Mouse (Mus musculus) heart, embryonic 15.5 days (tissue): ENCODE data around the gene Tspan31. TPM values are rescaled to one million over a fixed set of nuclear protein-coding genes. Genes with fewer than 3 reads are reported as not detected.
A peak's percentile ranks its signal among the peaks of the same experiment; 100 is the strongest.

Experiments
- ATAC-seq: fragments of 200-750 bp; cut with Nextera tagmentation; replicated peaks from 2 replicates; pipeline ENCODE4 v1.8.0; 2017; ENCODE audit warnings: low read depth, moderate TSS enrichment; ENCODE audit not compliant: insufficient number of reproducible peaks, insufficient read depth, low FRiP score
- H3K27ac ChIP-seq: fragments of 300-500 bp; sonication (generic); 2 replicates; pipeline ENCODE4 v1.5.1; 2015; ENCODE audit warnings: mild to moderate bottlenecking, inconsistent platforms
- H3K27me3 ChIP-seq: fragments of 300-500 bp; sonication (generic); 2 replicates; pipeline ENCODE4 v1.6.1; 2015; ENCODE audit warnings: inconsistent platforms
- H3K36me3 ChIP-seq: fragments of 300-500 bp; sonication (generic); 2 replicates; pipeline ENCODE4 v1.6.1; 2015; ENCODE audit warnings: mild to moderate bottlenecking, inconsistent platforms
- H3K4me1 ChIP-seq: fragments of 300-500 bp; sonication (generic); replicated peaks from 2 replicates; pipeline ENCODE4 v1.6.1; 2015; ENCODE audit warnings: inconsistent platforms
- H3K4me2 ChIP-seq: fragments of 300-500 bp; sonication (generic); 2 replicates; pipeline ENCODE4 v1.6.1; 2015; ENCODE audit warnings: inconsistent platforms, mild to moderate bottlenecking, moderate library complexity
- H3K4me3 ChIP-seq: fragments of 300-500 bp; sonication (generic); 2 replicates; pipeline ENCODE4 v1.5.1; 2015; ENCODE audit warnings: mild to moderate bottlenecking, inconsistent platforms
- H3K9ac ChIP-seq: fragments of 300-500 bp; sonication (generic); 2 replicates; pipeline ENCODE4 v1.6.1; 2015; ENCODE audit warnings: mild to moderate bottlenecking, inconsistent platforms
- H3K9me3 ChIP-seq: fragments of 300-500 bp; sonication (generic); replicated peaks from 2 replicates; pipeline ENCODE4 v1.6.1; 2016; ENCODE audit warnings: inconsistent platforms
- WGBS: fragments of 180-500 bp; shearing (Covaris S2); methylation state at CpG from one replicate; pipeline ENCODE4 v1.1.7; 2015; ENCODE audit warnings: mixed read lengths; 5-methylcytosine and 5-hydroxymethylcytosine counted together
- polyA plus RNA-seq: library from polyadenylated mRNA; unstranded; fragments of >200 nt; fragmentation: Nextera tagmentation; extraction: Ambion mirVana; gene quantifications from 2 replicates; pipeline ENCODE4 v1.2.1, GENCODE M21; 2015

The Tspan31 gene
- polyA plus RNA-seq, 1 experiment from 2014 or later = 100 TPM

DNA sequence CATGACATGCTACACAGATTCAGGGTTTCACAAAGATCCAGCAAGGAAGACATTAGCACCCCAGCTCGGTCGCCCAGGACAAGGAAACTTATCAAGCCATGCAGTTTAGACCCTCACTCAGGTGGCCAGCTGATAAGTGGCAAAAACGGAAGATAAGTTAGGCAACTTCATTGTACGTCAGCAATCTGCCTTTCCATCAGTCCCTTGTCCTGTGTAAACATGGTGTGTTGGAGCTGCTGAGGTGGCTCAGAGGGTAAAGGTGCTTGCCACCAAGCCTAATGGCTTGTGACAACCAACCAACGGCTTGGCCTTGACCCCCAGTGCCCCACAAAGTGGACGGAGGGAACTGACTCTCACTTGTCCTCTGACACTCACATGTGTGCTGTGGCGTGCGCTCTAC is 30.4 kb upstream of the Tspan31 start:
- WGBS = 71% methylated on average over 8 of the region's 8 CpGs
- no peak for ATAC-seq
- no peak overlapping the region for H3K4me3 ChIP-seq
- H3K27ac ChIP-seq = no peak overlapping the region
- H3K9ac ChIP-seq = no peak overlapping the region
- H3K4me1 ChIP-seq = peaks cover under 1% of the 10 kb centered on the region; the same call in 1 of the 2 replicates
- no peak overlapping the region for H3K4me2 ChIP-seq
- H3K36me3 ChIP-seq = peaks cover 16% of the 10 kb centered on the region; the same call in 1 of the 2 replicates
- no peaks in the 10 kb centered on the region for H3K9me3 ChIP-seq
- no peaks in the 10 kb centered on the region for H3K27me3 ChIP-seq

- Histone ChIP-seq H3K4me1 (peaks cover 6% of the 10 kb centered on the region), H3K27me3 (no peaks in the 10 kb centered on the region), H3K27ac (no peak overlapping the region), H3K9me3 (no peaks in the 10 kb centered on the region), H3K9ac (no peak overlapping the region), H3K4me3 (no peak overlapping the region), H3K4me2 (no peak overlapping the region), H3K36me3 (peaks cover 16% of the 10 kb centered on the region; the same call in 1 of the 2 replicates)
- no peak for ATAC-seq
- WGBS = 90% methylated on average over 15 of the region's 15 CpGs
These were observed 29.8 kb upstream of the Tspan31 start for GRCm38 (mm10) chr10:127099868-127100267.

DNA sequence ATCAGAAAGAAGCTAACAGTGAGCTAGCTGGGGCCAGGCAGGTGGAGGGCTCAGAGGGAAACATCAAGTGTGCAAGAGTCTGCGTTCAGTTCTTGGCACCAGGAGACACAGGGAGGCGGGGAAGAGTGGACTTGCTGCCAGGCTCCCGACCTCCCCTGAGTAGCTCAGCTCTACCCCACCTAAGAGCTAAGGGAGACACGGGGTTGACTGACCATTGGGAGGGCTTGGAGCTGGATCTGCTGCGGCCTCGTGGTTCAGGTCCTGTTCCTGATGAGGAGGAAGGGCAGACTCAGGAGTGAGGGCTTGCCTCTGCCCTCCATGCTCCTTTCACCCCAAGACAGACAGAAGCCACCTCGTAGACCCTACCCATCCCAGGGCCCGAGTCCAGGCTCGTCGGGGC is 29.1 kb upstream of the Tspan31 start:
- no peak for ATAC-seq
- 82% methylated on average over 10 of the region's 10 CpGs for WGBS
- no peak overlapping the region for H3K4me2 ChIP-seq
- H3K27ac ChIP-seq = no peak overlapping the region
- H3K9ac ChIP-seq = no peak overlapping the region
- peaks cover 16% of the 10 kb centered on the region; the same call in 1 of the 2 replicates for H3K36me3 ChIP-seq
- H3K27me3 ChIP-seq = no peaks in the 10 kb centered on the region
- no peaks in the 10 kb centered on the region for H3K9me3 ChIP-seq
- peaks cover 11% of the 10 kb centered on the region for H3K4me1 ChIP-seq
- no peak overlapping the region for H3K4me3 ChIP-seq

GRCm38 (mm10) chr10:127098514-127098913 is 28.4 kb upstream of the Tspan31 start:
- Histone ChIP-seq H3K27me3 (peaks cover 4% of the 10 kb centered on the region), H3K27ac (no peak overlapping the region), H3K9ac (no peak overlapping the region), H3K36me3 (peaks cover 16% of the 10 kb centered on the region; the same call in 1 of the 2 replicates), H3K9me3 (no peaks in the 10 kb centered on the region), H3K4me3 (no peak overlapping the region), H3K4me1 (peaks cover 11% of the 10 kb centered on the region), H3K4me2 (no peak overlapping the region)
- WGBS = 77% methylated on average over 20 of the region's 20 CpGs
- ATAC-seq = no peak

GRCm38 (mm10) chr10:127094382-127094802 is 24.3 kb upstream of the Tspan31 start:
- ATAC-seq = peak; percentile 6; the same call in 1 of the 2 replicates
- H3K9ac ChIP-seq = no peak overlapping the region
- H3K9me3 ChIP-seq = no peaks in the 10 kb centered on the region
- no peak overlapping the region for H3K4me2 ChIP-seq
- peaks cover 16% of the 10 kb centered on the region; the same call in 1 of the 2 replicates for H3K36me3 ChIP-seq
- peaks cover 46% of the 10 kb centered on the region for H3K27me3 ChIP-seq
- 19% methylated on average over 6 of the region's 7 CpGs for WGBS
- H3K27ac ChIP-seq = no peak overlapping the region
- no peak overlapping the region for H3K4me3 ChIP-seq
- peaks cover 28% of the 10 kb centered on the region for H3K4me1 ChIP-seq

- H3K27ac ChIP-seq = no peak overlapping the region
- no peaks in the 10 kb centered on the region for H3K9me3 ChIP-seq
- no peak overlapping the region for H3K4me2 ChIP-seq
- no peak overlapping the region for H3K9ac ChIP-seq
- no peak for ATAC-seq
- 45% methylated on average over 4 of the region's 4 CpGs for WGBS
- H3K36me3 ChIP-seq = peaks cover 8% of the 10 kb centered on the region; the same call in 1 of the 2 replicates
- no peak overlapping the region for H3K4me3 ChIP-seq
- H3K4me1 ChIP-seq = peaks cover 28% of the 10 kb centered on the region
- H3K27me3 ChIP-seq = peaks cover 62% of the 10 kb centered on the region
These were observed 22.7 kb upstream of the Tspan31 start for GRCm38 (mm10) chr10:127092742-127093141.

- no peak for ATAC-seq
- 9% methylated on average over 51 of the region's 51 CpGs for WGBS
- peaks cover 28% of the 10 kb centered on the region for H3K4me1 ChIP-seq
These were observed 21.7 kb upstream of the Tspan31 start for GRCm38 (mm10) chr10:127091507-127092396.

DNA sequence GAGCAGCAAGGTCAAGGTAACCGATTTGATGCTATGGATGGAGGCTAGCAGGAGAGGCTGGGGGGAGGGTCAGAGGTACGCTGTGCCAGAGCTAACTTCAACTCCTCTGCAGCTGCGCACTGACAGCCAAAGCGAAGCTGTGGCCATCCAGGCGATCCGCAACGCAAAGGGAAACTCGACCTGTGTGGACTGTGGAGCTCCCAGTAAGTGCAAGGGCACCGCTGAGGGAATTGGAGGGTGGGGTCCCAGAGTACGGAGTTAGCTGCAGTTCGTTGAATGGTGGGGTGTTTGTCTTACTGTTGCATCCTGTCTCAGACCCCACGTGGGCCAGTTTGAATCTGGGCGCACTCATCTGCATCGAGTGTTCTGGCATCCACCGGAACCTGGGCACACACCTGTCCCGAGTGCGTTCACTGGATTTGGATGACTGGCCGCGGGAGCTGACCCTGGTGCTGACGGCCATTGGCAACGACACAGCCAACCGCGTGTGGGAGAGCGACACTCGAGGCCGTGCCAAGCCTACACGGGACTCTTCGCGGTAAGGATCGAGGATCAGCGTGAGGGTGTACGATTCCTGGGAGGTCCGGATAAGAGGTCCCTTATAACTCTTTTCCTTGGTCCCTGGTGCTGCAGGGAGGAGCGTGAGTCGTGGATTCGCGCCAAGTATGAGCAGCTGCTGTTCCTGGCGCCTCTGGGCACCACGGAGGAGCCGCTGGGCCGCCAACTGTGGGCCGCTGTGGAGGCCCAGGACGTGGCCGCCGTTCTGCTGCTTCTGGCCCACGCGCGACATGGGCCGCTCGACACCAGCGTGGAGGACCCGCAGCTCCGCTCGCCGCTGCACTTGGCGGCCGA is 20.7 kb upstream of the Tspan31 start:
- H3K4me3 ChIP-seq = peak overlapping the region; percentile 29
- no peaks in the 10 kb centered on the region for H3K9me3 ChIP-seq
- peaks cover 28% of the 10 kb centered on the region for H3K4me1 ChIP-seq
- H3K36me3 ChIP-seq = peaks cover 1% of the 10 kb centered on the region; the same call in 1 of the 2 replicates
- peak overlapping the region; percentile 46 for H3K4me2 ChIP-seq
- H3K27me3 ChIP-seq = peaks cover 76% of the 10 kb centered on the region
- WGBS = 10% methylated on average over 57 of the region's 57 CpGs
- H3K9ac ChIP-seq = no peak overlapping the region
- no peak for ATAC-seq
- no peak overlapping the region for H3K27ac ChIP-seq

More at GRCm38 (mm10) chr10:127091507-127092396, 21.7 kb upstream of the Tspan31 start:
- Histone ChIP-seq H3K9ac (no peak overlapping the region), H3K27me3 (peaks cover 71% of the 10 kb centered on the region), H3K9me3 (no peaks in the 10 kb centered on the region), H3K27ac (no peak overlapping the region), H3K4me2 (peak overlapping the region; percentile 46), H3K4me3 (peak overlapping the region; percentile 29), H3K36me3 (peaks cover 5% of the 10 kb centered on the region; the same call in 1 of the 2 replicates)

DNA sequence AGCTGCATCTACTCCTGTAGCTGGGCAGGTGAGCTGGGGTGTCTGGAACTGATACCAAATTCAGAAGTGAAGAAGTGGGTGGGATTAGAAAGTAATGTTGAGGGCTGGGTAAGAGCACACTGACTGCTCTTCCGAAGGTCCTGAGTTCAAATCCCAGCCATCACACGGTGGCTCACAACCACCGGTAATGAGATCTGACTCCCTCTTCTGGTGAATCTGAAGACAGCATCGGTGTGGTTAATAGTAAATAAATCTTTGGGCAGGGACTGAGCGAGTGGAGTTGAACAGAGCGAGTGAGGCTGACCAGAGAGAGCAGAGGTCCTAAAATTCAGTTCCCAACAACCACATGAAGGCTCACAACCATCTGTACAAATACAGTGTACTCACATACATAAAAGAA is 15.6 kb upstream of the Tspan31 start:
- Histone ChIP-seq H3K27me3 (peaks cover 92% of the 10 kb centered on the region), H3K9me3 (no peaks in the 10 kb centered on the region), H3K36me3 (no peaks in the 10 kb centered on the region), H3K4me1 (peaks cover 13% of the 10 kb centered on the region), H3K4me2 (no peak overlapping the region), H3K4me3 (no peak overlapping the region), H3K9ac (no peak overlapping the region), H3K27ac (no peak overlapping the region)
- WGBS = 63% methylated on average over 6 of the region's 6 CpGs
- no peak for ATAC-seq

- no peak overlapping the region for H3K4me3 ChIP-seq
- H3K4me1 ChIP-seq = peaks cover 16% of the 10 kb centered on the region
- H3K9me3 ChIP-seq = no peaks in the 10 kb centered on the region
- 79% methylated on average over 9 of the region's 9 CpGs for WGBS
- H3K36me3 ChIP-seq = no peaks in the 10 kb centered on the region
- H3K9ac ChIP-seq = no peak overlapping the region
- peaks cover 92% of the 10 kb centered on the region for H3K27me3 ChIP-seq
- ATAC-seq = no peak
- H3K4me2 ChIP-seq = no peak overlapping the region
- H3K27ac ChIP-seq = no peak overlapping the region
These were observed 15.0 kb upstream of the Tspan31 start for GRCm38 (mm10) chr10:127085052-127085451.

DNA sequence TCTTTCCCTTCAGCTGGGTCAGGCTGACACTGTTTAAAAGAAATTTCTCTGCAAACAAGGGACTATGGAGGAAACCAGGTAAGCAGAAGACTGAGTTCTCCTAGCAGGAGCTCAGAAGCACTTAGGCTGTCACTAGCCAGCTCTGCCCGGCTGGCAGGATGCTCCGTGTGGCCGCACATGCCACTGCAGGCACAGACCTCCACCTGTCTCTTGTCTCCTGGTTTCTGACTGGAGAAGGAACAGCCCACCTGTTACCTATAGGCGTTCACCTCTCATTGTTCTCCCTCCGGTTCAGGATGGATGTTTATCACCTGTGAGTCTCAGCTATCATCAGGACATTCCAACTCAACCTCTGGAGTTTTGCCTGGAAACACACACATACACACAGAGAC is 13.8 kb upstream of the Tspan31 start:
- peaks cover 28% of the 10 kb centered on the region for H3K4me1 ChIP-seq
- ATAC-seq = no peak
- H3K4me3 ChIP-seq = no peak overlapping the region
- no peaks in the 10 kb centered on the region for H3K9me3 ChIP-seq
- no peaks in the 10 kb centered on the region for H3K36me3 ChIP-seq
- 35% methylated on average over 5 of the region's 5 CpGs for WGBS
- no peak overlapping the region for H3K27ac ChIP-seq
- H3K27me3 ChIP-seq = peaks cover 92% of the 10 kb centered on the region
- H3K9ac ChIP-seq = no peak overlapping the region
- H3K4me2 ChIP-seq = no peak overlapping the region
